Mouse (Mus musculus) hindbrain, embryonic 11.5 days (tissue): ENCODE results near the gene Obsl1. TPM values are rescaled to one million over a fixed set of nuclear protein-coding genes. Genes with fewer than 3 reads are reported as not detected.
A peak's percentile ranks its signal among the peaks of the same experiment; 100 is the strongest.

Experiments
- ATAC-seq: fragments of 200-750 bp; cut with Nextera tagmentation; 2 replicates; pipeline ENCODE4 v1.8.0; 2017; ENCODE audit warnings: mild to moderate bottlenecking, moderate TSS enrichment, moderate library complexity; ENCODE audit not compliant: low FRiP score
- DNase-seq: peaks from one replicate; pipeline ENCODE4 v3.0.0-alpha.2; 2015; ENCODE audit warnings: low spot score
- H3K27ac ChIP-seq: fragments of 300-500 bp; sonication (generic); 2 replicates; pipeline ENCODE4 v1.5.1; 2014; ENCODE audit warnings: mild to moderate bottlenecking, low read depth, low read length
- H3K27me3 ChIP-seq: fragments of 300-500 bp; sonication (generic); 2 replicates; pipeline ENCODE4 v1.6.1; 2014; ENCODE audit warnings: mild to moderate bottlenecking, low read length, moderate library complexity, mixed read lengths; ENCODE audit not compliant: control insufficient read depth, insufficient read depth
- H3K36me3 ChIP-seq: fragments of 300-500 bp; sonication (generic); 2 replicates; pipeline ENCODE4 v1.6.1; 2014; ENCODE audit warnings: mild to moderate bottlenecking, low read length, moderate library complexity, mixed read lengths; ENCODE audit not compliant: control insufficient read depth, insufficient read depth
- H3K4me1 ChIP-seq: fragments of 300-500 bp; sonication (generic); replicated peaks from 2 replicates; pipeline ENCODE4 v1.6.1; 2014; ENCODE audit warnings: low read length, mixed read lengths; ENCODE audit not compliant: control insufficient read depth, insufficient read depth
- H3K4me2 ChIP-seq: fragments of 300-500 bp; sonication (generic); replicated peaks from 2 replicates; pipeline ENCODE4 v1.6.1; 2014; ENCODE audit warnings: mild to moderate bottlenecking, low read depth, low read length
- H3K4me3 ChIP-seq: fragments of 300-500 bp; sonication (generic); 2 replicates; pipeline ENCODE4 v1.5.1; 2014; ENCODE audit warnings: low read depth, low read length
- H3K9ac ChIP-seq: fragments of 300-500 bp; sonication (generic); 2 replicates; pipeline ENCODE4 v1.6.1; 2014; ENCODE audit warnings: low read depth, low read length
- H3K9me3 ChIP-seq: fragments of 300-500 bp; sonication (generic); 2 replicates; pipeline ENCODE4 v1.6.1; 2016; ENCODE audit warnings: low read length; ENCODE audit not compliant: control insufficient read depth
- WGBS: fragments of 180-500 bp; shearing (Covaris S2); extraction: QIAGEN DNeasy Blood & Tissue Kit; methylation state at CpG from one replicate; pipeline ENCODE4 v1.1.7; 2014; 5-methylcytosine and 5-hydroxymethylcytosine counted together
- polyA plus RNA-seq: library from polyadenylated mRNA; unstranded; fragments of >200 nt; fragmentation: Nextera tagmentation; extraction: Ambion mirVana; gene quantifications from 2 replicates; pipeline ENCODE4 v1.2.1, GENCODE M21; 2014

Obsl1 gene
- polyA plus RNA-seq, 1 experiment from 2014 or later: 34.0 TPM

DNA sequence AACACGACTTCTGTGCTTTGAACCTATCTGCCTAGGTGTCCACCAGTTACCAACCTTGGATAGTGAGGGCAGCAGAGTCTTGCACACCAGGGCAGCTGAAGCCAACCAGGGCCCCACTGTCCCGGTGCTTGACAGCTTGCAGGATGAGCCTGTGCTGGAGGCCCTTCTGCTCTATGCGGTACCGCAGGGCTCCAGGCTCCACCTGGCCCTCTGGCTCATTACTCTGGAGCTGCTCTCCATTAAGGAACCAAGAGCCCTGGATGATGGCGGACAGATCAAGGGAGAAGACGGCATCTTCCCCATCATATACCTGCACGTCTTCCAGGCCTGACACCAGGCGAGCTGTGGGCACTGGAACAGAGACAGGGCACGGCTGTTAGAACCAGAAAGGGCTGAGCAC, 4.3 kb downstream of the Obsl1 start:
- H3K4me1 ChIP-seq: 0 out of 2 replicates have a peak, but pooled peaks cover 4% of the 10 kb centered on the region
- WGBS: 97% methylated on average over 9 of the region's 9 CpGs
- H3K4me2 ChIP-seq: no peak overlapping the region
- peaks cover 6% of the 10 kb centered on the region for H3K27me3 ChIP-seq
- H3K9me3 ChIP-seq: no peaks in the 10 kb centered on the region
- no peak overlapping the region for H3K4me3 ChIP-seq
- no peak overlapping the region for H3K9ac ChIP-seq
- no peaks in the 10 kb centered on the region for H3K36me3 ChIP-seq
- DNase-seq (no peak), ATAC-seq (no peak)
- H3K27ac ChIP-seq: no peak overlapping the region

DNA sequence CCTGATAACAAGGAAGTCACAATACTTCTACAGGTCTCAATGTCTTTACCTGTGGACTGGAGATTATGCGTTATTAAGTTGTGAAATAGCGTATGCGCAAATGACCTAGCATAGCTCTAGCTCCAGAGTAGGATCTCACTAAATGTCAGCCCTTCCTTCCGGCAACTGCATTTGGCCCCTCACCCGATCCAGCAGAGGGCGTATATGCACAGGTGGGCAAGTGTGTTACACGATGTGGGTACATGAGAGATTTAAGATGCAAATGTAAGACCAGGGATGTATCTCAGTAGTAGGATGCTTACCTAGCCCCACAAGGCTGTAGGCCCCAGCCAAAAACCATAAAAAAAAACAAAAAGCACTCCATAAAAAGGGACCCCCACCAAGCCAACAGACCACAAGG, 6.8 kb downstream of the Obsl1 start:
- Histone ChIP-seq H3K4me3 (no peak overlapping the region), H3K9ac (no peak overlapping the region), H3K27me3 (peaks cover 1% of the 10 kb centered on the region; the same call in 1 of the 2 replicates), H3K36me3 (no peaks in the 10 kb centered on the region), H3K27ac (no peak overlapping the region), H3K4me2 (no peak overlapping the region), H3K4me1 (no peaks in the 10 kb centered on the region), H3K9me3 (no peaks in the 10 kb centered on the region)
- DNase-seq: no peak
- 87% methylated on average over 7 of the region's 7 CpGs for WGBS
- ATAC-seq: no peak

DNA sequence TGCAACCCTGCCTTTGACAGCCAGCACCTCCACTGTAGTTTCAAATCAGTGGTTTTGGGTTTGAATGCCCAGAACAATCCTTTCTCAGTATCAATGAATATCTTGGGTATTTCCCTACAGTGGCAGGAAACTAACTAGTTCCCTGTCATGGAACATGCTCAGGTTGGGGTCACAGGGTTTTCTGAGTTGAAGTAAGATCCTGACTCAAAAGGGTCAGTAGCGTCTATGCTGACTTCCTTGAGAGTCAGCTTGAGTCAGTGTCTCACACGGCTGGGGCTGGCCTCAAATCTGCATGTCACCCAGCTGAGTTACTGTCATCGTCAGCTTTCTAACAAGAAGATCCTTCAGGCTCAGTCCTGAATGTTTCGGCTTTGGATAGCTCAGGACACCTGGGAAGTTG, 7.4 kb downstream of the Obsl1 start:
- no peaks in the 10 kb centered on the region for H3K36me3 ChIP-seq
- 85% methylated on average over 4 of the region's 4 CpGs for WGBS
- ATAC-seq: no peak

DNA sequence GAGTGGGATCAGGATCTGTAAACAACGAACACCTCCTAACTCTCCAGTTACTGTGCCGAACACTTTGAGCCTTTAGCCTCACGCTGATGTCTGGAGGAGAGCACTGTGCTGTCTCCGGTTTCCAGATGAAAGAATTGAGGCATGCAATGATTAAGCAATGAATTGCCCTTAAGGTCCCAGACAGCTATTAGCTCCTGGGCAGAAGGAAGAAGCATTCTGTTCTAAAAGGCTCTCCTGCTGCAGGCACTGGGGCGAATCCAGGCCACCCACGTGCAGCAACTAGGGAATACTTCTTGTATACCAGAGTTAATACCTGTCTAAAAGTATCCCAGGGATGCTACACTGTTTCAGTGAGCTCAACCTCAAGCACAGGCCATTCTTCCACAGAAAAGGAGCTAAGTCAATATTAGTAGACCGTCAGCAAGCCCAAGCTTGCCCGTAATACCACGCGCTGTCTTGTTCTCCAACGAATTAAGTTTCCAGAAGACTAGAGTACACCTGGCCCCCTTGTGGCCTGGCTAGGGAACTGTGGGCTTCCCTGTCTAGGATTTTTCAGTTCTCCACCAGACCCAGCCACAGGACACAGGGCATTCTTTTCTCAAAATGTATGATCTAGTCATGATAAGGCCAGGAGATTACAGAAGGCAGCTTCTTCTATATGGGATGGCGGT, 11.2 kb downstream of the Obsl1 start:
- H3K4me2 ChIP-seq: no peak overlapping the region
- DNase-seq (peak; percentile 69), ATAC-seq (no peak)
- no peaks in the 10 kb centered on the region for H3K36me3 ChIP-seq
- H3K27me3 ChIP-seq: peaks cover 3% of the 10 kb centered on the region
- no peaks in the 10 kb centered on the region for H3K4me1 ChIP-seq
- H3K4me3 ChIP-seq: no peak overlapping the region
- no peak overlapping the region for H3K27ac ChIP-seq
- 49% methylated on average over 12 of the region's 12 CpGs for WGBS
- H3K9me3 ChIP-seq: no peaks in the 10 kb centered on the region
- peak overlapping the region; percentile 2; the same call in 1 of the 2 replicates for H3K9ac ChIP-seq

More for the DNA sequence above, 7.4 kb downstream of the Obsl1 start:
- Histone ChIP-seq H3K27me3 (no peaks in the 10 kb centered on the region), H3K9me3 (no peaks in the 10 kb centered on the region), H3K27ac (no peak overlapping the region), H3K4me1 (no peaks in the 10 kb centered on the region), H3K9ac (no peak overlapping the region), H3K4me2 (no peak overlapping the region), H3K4me3 (no peak overlapping the region)
- DNase-seq: no peak

DNA sequence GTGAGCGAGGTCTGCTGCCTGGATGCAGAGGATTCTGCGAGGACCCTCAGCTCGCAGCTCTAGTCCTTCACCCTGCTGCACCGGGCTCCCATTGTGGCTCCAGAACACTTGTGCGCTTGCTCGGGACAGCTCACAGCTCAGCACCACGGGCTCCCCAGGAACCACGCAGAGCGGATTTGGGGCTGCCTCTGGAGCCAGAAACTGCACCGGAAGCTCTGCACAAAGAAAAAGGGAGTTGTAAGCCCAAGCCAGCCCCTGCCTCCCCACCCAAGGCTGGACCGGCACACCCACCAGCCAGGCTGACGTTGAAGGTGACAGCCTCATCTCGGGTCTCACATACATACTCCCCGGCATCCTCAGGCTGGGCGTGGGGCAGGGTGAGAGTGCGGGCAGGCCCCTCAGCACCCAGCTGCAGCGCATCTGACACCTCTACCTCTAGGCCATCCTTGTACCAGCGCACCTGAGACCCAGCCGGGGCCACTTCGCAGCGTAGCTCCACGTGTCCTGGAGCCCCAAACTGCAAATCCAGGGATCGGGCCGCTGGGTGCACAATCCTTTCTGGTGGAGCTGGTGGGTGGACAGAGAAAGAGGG, 13.6 kb downstream of the Obsl1 start:
- H3K27me3 ChIP-seq: peaks cover 16% of the 10 kb centered on the region
- no peak overlapping the region for H3K9ac ChIP-seq
- H3K9me3 ChIP-seq: no peaks in the 10 kb centered on the region
- H3K27ac ChIP-seq: no peak overlapping the region
- no peaks in the 10 kb centered on the region for H3K36me3 ChIP-seq
- H3K4me1 ChIP-seq: no peaks in the 10 kb centered on the region
- WGBS: 34% methylated on average over 24 of the region's 24 CpGs
- H3K4me2 ChIP-seq: no peak overlapping the region
- H3K4me3 ChIP-seq: no peak overlapping the region
- no peak for ATAC-seq
- DNase-seq: no peak

DNA sequence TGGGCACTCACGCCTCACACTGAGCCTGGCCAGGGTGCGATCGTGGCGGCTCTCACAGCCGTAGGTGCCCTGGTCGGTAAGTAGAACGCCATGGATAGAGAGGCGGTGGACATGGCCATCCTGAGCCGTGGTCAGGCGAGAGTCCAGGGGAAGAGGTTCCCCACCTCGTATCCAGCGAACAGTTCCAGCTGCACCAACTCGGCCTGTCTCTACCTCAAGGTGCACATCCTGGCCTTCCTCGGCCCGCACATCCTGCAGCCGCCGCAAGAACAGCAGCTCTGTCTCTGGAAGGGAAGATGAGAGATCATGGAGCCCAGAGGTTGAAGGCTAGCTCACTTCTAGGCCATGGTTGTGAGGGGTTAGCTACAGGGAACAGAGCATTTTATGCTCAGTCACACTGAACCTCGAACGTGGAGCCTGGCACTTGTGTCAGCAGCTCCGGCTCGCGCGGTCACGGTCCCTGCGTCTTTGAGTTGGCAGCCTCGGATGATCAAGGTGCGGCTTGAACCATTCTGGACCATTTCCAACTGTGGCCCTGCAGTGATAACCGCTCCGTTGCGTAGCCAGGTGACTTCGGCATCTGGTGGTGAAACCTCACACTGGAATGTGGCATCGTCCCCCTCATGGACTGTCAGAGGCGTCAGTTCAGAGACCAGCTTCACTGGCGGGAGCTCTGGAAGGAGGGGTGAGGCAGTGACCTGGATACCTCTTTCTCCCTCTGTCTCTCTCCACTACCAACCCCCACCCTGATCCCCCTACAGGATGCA, 15.3 kb downstream of the Obsl1 start:
- Histone ChIP-seq H3K4me3 (no peak overlapping the region), H3K27ac (no peak overlapping the region)

DNA sequence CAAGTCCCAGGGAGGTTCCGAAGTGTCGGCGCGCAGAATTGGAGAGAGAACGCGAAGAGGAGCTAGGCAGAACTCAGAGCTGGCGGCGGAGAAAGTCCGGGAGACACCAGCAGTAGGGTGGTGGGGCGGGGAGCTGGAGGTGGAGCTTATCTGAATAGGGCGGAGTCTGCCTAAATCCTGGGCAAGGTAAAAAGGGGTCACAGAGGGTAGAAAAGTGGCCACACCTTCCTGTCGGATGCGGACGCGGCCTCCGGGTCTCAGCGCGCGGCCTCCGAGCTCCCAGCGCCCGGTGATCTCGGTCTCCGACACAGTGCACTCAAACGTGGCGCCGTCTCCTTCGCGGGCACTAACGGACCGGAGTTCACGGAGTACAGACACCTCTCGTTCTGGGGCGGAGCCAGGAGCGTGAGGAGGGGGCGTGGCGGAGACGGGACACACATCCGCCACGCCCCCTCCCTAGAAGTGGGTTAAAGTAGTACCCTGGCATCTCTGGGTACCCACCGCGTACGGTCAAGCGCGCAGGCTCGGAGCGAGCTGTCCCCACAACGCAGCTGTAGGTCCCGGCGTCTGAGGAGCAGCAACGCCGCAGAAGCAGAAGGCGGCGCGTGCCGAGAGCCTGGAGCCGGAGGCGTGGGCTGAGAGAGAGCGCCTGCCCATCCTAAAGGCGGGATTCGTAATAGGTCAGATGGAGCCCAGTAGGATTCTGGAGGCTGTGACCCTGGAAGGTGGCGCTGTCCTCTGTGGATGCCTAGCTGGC, 18.7 kb downstream of the Obsl1 start:
- Histone ChIP-seq H3K9me3 (no peaks in the 10 kb centered on the region), H3K4me3 (peak overlapping the region; percentile 43), H3K36me3 (peaks cover 3% of the 10 kb centered on the region; the same call in 1 of the 2 replicates), H3K27ac (no peak overlapping the region), H3K27me3 (peaks cover 53% of the 10 kb centered on the region), H3K9ac (peak overlapping the region; percentile 28; the same call in 1 of the 2 replicates), H3K4me2 (peak overlapping the region; percentile 85), H3K4me1 (peaks cover 2% of the 10 kb centered on the region; the same call in 1 of the 2 replicates)
- DNase-seq (peak; percentile 82), ATAC-seq (peak; percentile 70)
- under 1% methylated on average over 61 of the region's 62 CpGs for WGBS

More for the DNA sequence above, 15.3 kb downstream of the Obsl1 start:
- DNase-seq: no peak
- no peaks in the 10 kb centered on the region for H3K36me3 ChIP-seq
- H3K9ac ChIP-seq: no peak overlapping the region
- 81% methylated on average over 33 of the region's 34 CpGs for WGBS
- no peak overlapping the region for H3K4me2 ChIP-seq
- H3K9me3 ChIP-seq: no peaks in the 10 kb centered on the region
- H3K4me1 ChIP-seq: peaks cover 2% of the 10 kb centered on the region; the same call in 1 of the 2 replicates
- H3K27me3 ChIP-seq: peaks cover 30% of the 10 kb centered on the region
- ATAC-seq: no peak

DNA sequence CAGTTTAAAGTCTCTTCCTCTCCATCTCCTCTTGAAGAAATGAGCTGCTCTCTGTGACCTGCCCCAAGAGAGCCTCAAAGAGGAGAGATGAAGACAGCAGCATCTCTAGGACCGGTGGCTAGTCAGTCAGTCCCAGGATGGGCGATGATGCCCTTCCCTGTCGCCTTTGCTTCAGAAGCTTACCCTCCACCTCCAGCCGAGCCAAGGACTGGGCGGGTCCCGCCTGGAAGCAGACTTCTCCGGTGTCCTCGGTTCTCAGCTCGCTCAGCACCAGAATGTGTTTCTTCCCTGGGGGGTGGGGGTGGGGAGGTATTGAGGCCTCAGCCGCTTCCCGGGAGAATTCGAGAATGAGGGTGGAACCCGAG, 19.2 kb downstream of the Obsl1 start:
- peak overlapping the region; percentile 43 for H3K4me3 ChIP-seq
- H3K9me3 ChIP-seq: no peaks in the 10 kb centered on the region
- WGBS: under 1% methylated on average over 13 of the region's 13 CpGs
- peaks cover 2% of the 10 kb centered on the region; the same call in 1 of the 2 replicates for H3K4me1 ChIP-seq
- ATAC-seq (peak; percentile 36; the same call in 1 of the 2 replicates), DNase-seq (peak; percentile 43)
- peaks cover 3% of the 10 kb centered on the region; the same call in 1 of the 2 replicates for H3K36me3 ChIP-seq
- H3K4me2 ChIP-seq: peak overlapping the region; percentile 85
- peak overlapping the region; percentile 28; the same call in 1 of the 2 replicates for H3K9ac ChIP-seq
- H3K27me3 ChIP-seq: peaks cover 52% of the 10 kb centered on the region
- H3K27ac ChIP-seq: no peak overlapping the region
